Mouse (Mus musculus): ENCODE data around the gene Akr1cl. TPM values are rescaled to one million over a fixed set of nuclear protein-coding genes. Genes with fewer than 3 reads are reported as not detected.
"Not testable (repeated sequence)": the region's sequence is repeated elsewhere in the genome, so short reads cannot be mapped to it uniquely, and the experiment has no call there.

Akr1cl gene
- polyA plus RNA-seq, 1 experiment from 2014 or later = 0.24 TPM

DNA sequence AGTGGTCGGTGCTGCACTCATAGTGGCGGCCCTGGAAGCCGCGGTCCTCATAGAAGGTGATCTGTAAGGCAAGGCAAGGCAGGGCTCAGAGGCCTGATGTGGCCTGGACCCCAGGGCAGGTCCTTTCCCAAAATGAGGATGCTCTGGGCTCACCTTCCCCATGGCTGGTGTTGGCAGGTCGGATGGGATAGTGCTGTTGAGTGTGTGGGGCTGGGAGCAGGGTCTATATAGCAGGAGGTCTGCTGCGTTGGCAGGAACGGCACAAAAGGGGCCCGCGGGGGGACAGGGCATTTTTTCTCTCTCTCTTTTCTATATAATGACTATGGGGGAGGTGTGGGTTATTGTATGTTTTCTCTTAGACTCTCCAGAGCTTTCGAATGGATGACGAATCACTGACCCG lies 18.4 kb upstream of the Akr1cl start, which contains the start of gene Cryge:
Gene Cryge, minus strand, starts transcription at position 198 of the 400 bp plus-strand sequence.
- not testable (repeated sequence) for H3K27ac ChIP-seq (ENCODE audit: low read depth); H3K36me3 ChIP-seq (ENCODE audit: control insufficient read depth, insufficient read depth, low read length); H3K4me2 ChIP-seq (ENCODE audit: low read length); H3K27me3 ChIP-seq (replicated peaks; ENCODE audit: control insufficient read depth, insufficient read depth, low read length); H3K4me3 ChIP-seq (ENCODE audit: low read depth, low read length); ATAC-seq (replicated peaks; ENCODE audit: low FRiP score, low TSS enrichment, low read depth); H3K4me1 ChIP-seq (replicated peaks; ENCODE audit: control insufficient read depth, insufficient read depth, low read length); DNase-seq (ENCODE audit: low spot score); H3K9ac ChIP-seq (ENCODE audit: low read length); H3K9me3 ChIP-seq (ENCODE audit: control insufficient read depth, low read length)
- WGBS = 74% methylated on average over 10 of the region's 12 CpGs

DNA sequence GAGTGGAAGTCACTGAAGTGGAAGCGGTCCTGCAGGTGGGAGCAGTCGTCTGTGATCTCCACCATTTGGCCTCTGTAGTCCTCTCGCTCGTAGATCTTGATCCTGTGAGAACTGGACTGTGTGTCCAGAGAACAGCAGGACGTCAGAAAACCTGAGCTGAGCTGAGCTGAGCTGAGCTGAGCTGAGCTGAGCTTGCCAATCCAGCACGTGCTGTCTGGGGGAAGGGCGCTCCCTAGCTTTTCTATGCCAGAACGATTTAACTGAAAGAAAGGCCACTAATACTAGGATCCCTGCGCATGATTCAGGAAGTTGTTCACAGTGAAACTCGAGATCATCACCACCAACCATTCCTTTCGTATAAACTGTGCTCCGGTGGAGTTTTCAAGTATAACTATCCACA lies 16.2 kb upstream of the Akr1cl start:
- DNase-seq (ENCODE audit: low spot score) (no peak), ATAC-seq (replicated peaks; ENCODE audit: low FRiP score, low TSS enrichment, low read depth) (no peak)
- H3K9me3 ChIP-seq (ENCODE audit: control insufficient read depth, low read length) = 0 out of 2 replicates have a peak, but pooled peaks cover 4% of the 10 kb centered on the region
- no peak overlapping the region for H3K4me2 ChIP-seq (ENCODE audit: low read length)
- no peak overlapping the region for H3K9ac ChIP-seq (ENCODE audit: low read length)
- H3K27me3 ChIP-seq (replicated peaks; ENCODE audit: control insufficient read depth, insufficient read depth, low read length) = no peaks in the 10 kb centered on the region
- H3K27ac ChIP-seq (ENCODE audit: low read depth) = no peak overlapping the region
- WGBS = 57% methylated on average over 12 of the region's 12 CpGs
- no peaks in the 10 kb centered on the region for H3K36me3 ChIP-seq (ENCODE audit: control insufficient read depth, insufficient read depth, low read length)
- no peaks in the 10 kb centered on the region for H3K4me1 ChIP-seq (replicated peaks; ENCODE audit: control insufficient read depth, insufficient read depth, low read length)
- H3K4me3 ChIP-seq (ENCODE audit: low read depth, low read length) = no peak overlapping the region

DNA sequence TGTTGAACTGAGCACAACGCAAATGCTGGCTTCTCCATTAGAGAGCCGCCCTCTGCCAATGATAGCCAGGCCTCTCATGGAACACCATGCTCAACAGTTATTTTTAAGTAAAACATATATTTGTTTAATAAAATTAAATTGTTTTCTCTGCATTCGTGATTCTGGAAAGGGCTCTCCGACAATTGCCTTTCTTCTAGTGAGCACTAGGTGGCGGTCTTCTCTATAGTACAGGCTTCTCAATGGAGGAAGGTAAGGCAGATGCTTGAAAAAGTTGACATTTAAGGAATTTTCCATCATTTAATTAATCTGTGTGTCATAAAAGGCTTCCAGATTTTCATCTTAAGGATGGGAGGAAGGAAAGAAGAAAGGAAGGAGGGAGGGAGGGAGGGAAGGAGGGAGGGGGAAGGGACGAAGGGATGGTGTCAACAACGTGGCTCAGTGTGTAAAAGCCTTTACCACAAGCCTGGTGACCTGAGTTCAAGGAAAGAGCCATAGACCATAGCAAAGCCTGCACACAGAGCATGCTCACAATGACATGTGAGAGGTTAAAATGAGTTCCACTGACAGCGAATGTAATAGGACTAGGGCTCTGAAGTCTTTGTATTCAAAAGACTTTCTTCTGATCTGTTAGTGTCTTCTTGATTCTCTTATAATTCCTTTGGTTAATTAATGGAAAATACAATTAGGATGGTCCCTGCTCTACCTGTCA lies 14.0 kb upstream of the Akr1cl start:
- Histone ChIP-seq H3K27ac (ENCODE audit: low read depth) (no peak overlapping the region), H3K4me1 (replicated peaks; ENCODE audit: control insufficient read depth, insufficient read depth, low read length) (no peaks in the 10 kb centered on the region), H3K4me3 (ENCODE audit: low read depth, low read length) (no peak overlapping the region), H3K27me3 (replicated peaks; ENCODE audit: control insufficient read depth, insufficient read depth, low read length) (no peaks in the 10 kb centered on the region), H3K9ac (ENCODE audit: low read length) (no peak overlapping the region), H3K9me3 (ENCODE audit: control insufficient read depth, low read length) (no peaks in the 10 kb centered on the region), H3K36me3 (ENCODE audit: control insufficient read depth, insufficient read depth, low read length) (no peaks in the 10 kb centered on the region), H3K4me2 (ENCODE audit: low read length) (no peak overlapping the region)
- no peak for DNase-seq (ENCODE audit: low spot score)
- WGBS = 35% methylated on average over 8 of the region's 8 CpGs
- no peak for ATAC-seq (replicated peaks; ENCODE audit: low FRiP score, low TSS enrichment, low read depth)

DNA sequence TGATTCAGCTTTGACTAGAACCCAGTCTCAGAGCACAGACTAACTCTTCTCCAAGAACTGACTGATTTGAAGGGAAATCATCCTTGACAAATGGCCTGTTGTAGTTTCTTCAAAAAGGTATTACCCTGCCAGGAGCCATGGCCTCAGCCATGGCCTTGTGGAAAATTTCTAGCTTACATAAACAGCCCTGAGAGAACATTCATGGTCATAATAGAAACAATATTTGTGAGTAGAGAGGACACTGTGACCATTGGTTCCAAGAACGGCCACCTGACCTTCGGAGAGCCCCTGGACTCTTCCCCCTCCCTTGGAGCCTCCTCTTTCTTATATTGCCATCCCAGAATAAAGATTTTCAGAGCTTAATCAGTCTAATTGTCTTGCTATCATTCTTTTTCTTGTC lies 10.9 kb upstream of the Akr1cl start:
- Histone ChIP-seq H3K36me3 (ENCODE audit: control insufficient read depth, insufficient read depth, low read length) (no peaks in the 10 kb centered on the region), H3K4me1 (replicated peaks; ENCODE audit: control insufficient read depth, insufficient read depth, low read length) (no peaks in the 10 kb centered on the region), H3K9me3 (ENCODE audit: control insufficient read depth, low read length) (no peaks in the 10 kb centered on the region), H3K27me3 (replicated peaks; ENCODE audit: control insufficient read depth, insufficient read depth, low read length) (no peaks in the 10 kb centered on the region), H3K9ac (ENCODE audit: low read length) (no peak overlapping the region), H3K4me2 (ENCODE audit: low read length) (no peak overlapping the region), H3K27ac (ENCODE audit: low read depth) (no peak overlapping the region), H3K4me3 (ENCODE audit: low read depth, low read length) (no peak overlapping the region)
- WGBS = 92% methylated on average over 2 of the region's 2 CpGs
- no peak for ATAC-seq (replicated peaks; ENCODE audit: low FRiP score, low TSS enrichment, low read depth)
- no peak for DNase-seq (ENCODE audit: low spot score)

DNA sequence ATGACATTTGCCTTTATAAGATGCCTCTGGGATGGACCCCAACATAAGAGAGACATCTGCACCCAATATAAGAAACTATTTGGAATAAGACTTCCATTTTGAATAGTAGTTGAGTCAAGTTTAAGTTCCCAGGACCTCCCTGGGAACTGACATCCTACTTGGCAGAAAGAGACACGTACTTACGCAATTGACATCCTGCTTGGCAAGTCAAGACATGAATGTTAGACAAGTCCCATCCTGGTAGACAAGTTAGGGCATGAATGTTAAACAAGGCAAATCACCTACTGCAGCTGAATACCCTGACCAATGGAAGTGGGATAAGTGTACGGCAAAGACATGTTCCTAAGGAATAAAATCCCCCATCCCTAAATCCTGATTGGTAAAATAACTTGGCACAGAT lies 9.3 kb upstream of the Akr1cl start:
- H3K9me3 ChIP-seq (ENCODE audit: control insufficient read depth, low read length) = no peaks in the 10 kb centered on the region
- no peaks in the 10 kb centered on the region for H3K27me3 ChIP-seq (replicated peaks; ENCODE audit: control insufficient read depth, insufficient read depth, low read length)
- WGBS = 96% methylated on average over 3 of the region's 3 CpGs
- H3K4me1 ChIP-seq (replicated peaks; ENCODE audit: control insufficient read depth, insufficient read depth, low read length) = no peaks in the 10 kb centered on the region
- H3K27ac ChIP-seq (ENCODE audit: low read depth) = no peak overlapping the region
- no peak overlapping the region for H3K4me3 ChIP-seq (ENCODE audit: low read depth, low read length)
- H3K36me3 ChIP-seq (ENCODE audit: control insufficient read depth, insufficient read depth, low read length) = no peaks in the 10 kb centered on the region
- DNase-seq (ENCODE audit: low spot score) (no peak), ATAC-seq (replicated peaks; ENCODE audit: low FRiP score, low TSS enrichment, low read depth) (no peak)
- no peak overlapping the region for H3K9ac ChIP-seq (ENCODE audit: low read length)
- H3K4me2 ChIP-seq (ENCODE audit: low read length) = no peak overlapping the region

DNA sequence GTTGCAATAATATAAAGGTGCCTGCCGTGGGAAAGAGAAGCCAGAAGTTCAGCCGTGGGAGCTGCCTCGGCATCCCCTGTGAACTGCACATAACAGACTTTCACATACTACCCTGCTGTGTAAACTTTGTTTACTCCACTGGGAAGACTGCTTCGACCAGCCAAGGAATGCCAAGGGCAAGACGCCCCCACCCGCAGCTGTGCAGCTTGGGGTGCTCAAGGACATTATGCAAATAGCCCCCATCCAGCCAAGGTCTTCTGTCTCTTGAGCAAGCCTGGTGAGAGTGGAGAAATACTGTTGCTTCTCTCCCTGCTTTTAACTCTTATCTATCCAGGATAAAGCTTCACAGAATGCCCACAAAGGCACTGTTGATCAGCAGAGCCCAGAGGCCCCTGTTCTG lies 8.2 kb upstream of the Akr1cl start:
- Histone ChIP-seq H3K4me3 (ENCODE audit: low read depth, low read length) (no peak overlapping the region), H3K4me1 (replicated peaks; ENCODE audit: control insufficient read depth, insufficient read depth, low read length) (no peaks in the 10 kb centered on the region), H3K9me3 (ENCODE audit: control insufficient read depth, low read length) (no peaks in the 10 kb centered on the region), H3K4me2 (ENCODE audit: low read length) (no peak overlapping the region), H3K27me3 (replicated peaks; ENCODE audit: control insufficient read depth, insufficient read depth, low read length) (no peaks in the 10 kb centered on the region), H3K36me3 (ENCODE audit: control insufficient read depth, insufficient read depth, low read length) (no peaks in the 10 kb centered on the region), H3K9ac (ENCODE audit: low read length) (no peak overlapping the region), H3K27ac (ENCODE audit: low read depth) (no peak overlapping the region)
- no peak for ATAC-seq (replicated peaks; ENCODE audit: low FRiP score, low TSS enrichment, low read depth)
- no peak for DNase-seq (ENCODE audit: low spot score)
- WGBS = 53% methylated on average over 6 of the region's 6 CpGs

DNA sequence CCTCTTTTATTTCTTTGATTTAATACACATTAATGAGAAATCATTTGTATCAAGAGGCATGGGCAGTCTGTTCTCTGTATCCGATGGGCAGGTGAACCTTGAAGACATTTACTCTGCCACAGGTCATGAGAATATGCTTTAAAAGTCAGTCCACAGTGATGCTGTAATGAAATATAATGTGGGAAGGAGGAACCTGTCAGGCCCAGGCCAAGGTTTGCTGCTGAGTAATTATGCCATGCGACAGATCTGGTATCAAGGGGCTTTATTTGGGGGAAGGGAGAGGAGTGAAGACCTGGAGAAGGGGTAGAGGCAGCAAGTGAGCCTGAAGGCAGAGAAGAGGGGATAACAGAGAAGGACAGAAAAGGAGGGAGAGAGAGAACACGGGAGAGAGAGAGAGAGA lies 7.1 kb upstream of the Akr1cl start:
- Histone ChIP-seq H3K4me1 (replicated peaks; ENCODE audit: control insufficient read depth, insufficient read depth, low read length) (no peaks in the 10 kb centered on the region), H3K4me3 (ENCODE audit: low read depth, low read length) (no peak overlapping the region), H3K9me3 (ENCODE audit: control insufficient read depth, low read length) (no peaks in the 10 kb centered on the region), H3K27ac (ENCODE audit: low read depth) (no peak overlapping the region), H3K9ac (ENCODE audit: low read length) (no peak overlapping the region), H3K36me3 (ENCODE audit: control insufficient read depth, insufficient read depth, low read length) (no peaks in the 10 kb centered on the region), H3K4me2 (ENCODE audit: low read length) (no peak overlapping the region), H3K27me3 (replicated peaks; ENCODE audit: control insufficient read depth, insufficient read depth, low read length) (no peaks in the 10 kb centered on the region)
- DNase-seq (ENCODE audit: low spot score) (no peak), ATAC-seq (replicated peaks; ENCODE audit: low FRiP score, low TSS enrichment, low read depth) (no peak)
- 70% methylated on average over 3 of the region's 3 CpGs for WGBS

DNA sequence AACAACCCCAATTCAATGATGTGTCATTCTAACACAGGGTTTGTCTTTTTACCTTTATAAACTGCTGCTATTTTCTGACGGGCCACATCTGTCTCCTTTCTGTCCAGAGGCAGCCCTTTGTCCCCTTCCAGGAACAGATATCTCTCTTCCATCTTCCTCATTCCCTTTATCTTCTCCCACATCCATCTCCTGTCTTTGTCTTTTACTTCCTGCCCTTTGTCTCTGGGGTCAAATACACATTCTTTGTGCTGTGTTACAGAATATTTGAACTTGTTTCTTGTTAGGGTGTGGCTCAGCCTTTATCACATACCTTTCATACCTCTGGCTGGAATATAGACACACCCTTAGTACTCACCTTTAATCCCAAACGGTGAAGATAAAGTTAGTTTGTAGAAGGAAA lies 5.0 kb upstream of the Akr1cl start:
- no peak overlapping the region for H3K4me3 ChIP-seq (ENCODE audit: low read depth, low read length)
- DNase-seq (ENCODE audit: low spot score) (no peak), ATAC-seq (replicated peaks; ENCODE audit: low FRiP score, low TSS enrichment, low read depth) (no peak)
- no peaks in the 10 kb centered on the region for H3K27me3 ChIP-seq (replicated peaks; ENCODE audit: control insufficient read depth, insufficient read depth, low read length)
- no peak overlapping the region for H3K27ac ChIP-seq (ENCODE audit: low read depth)
- no peak overlapping the region for H3K4me2 ChIP-seq (ENCODE audit: low read length)
- H3K4me1 ChIP-seq (replicated peaks; ENCODE audit: control insufficient read depth, insufficient read depth, low read length) = no peaks in the 10 kb centered on the region
- H3K9ac ChIP-seq (ENCODE audit: low read length) = no peak overlapping the region
- WGBS = 68% methylated on average over 2 of the region's 2 CpGs
- no peaks in the 10 kb centered on the region for H3K36me3 ChIP-seq (ENCODE audit: control insufficient read depth, insufficient read depth, low read length)
- no peaks in the 10 kb centered on the region for H3K9me3 ChIP-seq (ENCODE audit: control insufficient read depth, low read length)

DNA sequence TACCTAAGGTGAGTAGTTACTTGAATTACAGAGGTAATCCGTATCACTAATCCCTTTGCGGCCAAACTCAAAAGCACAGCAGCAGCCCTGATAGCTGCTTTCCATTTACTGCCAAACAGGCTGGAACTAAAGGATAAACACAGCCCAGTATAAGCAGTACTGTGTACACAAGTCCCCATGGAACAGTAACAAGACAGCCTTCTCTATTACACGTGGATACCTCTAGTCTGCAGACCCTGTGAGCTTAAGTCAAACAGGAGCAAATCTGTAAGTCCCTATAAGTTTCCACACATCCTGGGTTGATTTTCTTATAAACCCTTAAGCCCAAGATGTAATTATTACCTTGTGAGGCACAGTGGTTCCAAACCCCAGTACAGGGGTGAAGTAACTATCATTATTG lies 3.0 kb upstream of the Akr1cl start:
- ATAC-seq (replicated peaks; ENCODE audit: low FRiP score, low TSS enrichment, low read depth) (no peak), DNase-seq (ENCODE audit: low spot score) (no peak)
- 12% methylated on average over 3 of the region's 3 CpGs for WGBS
- Histone ChIP-seq H3K27ac (ENCODE audit: low read depth) (no peak overlapping the region), H3K27me3 (replicated peaks; ENCODE audit: control insufficient read depth, insufficient read depth, low read length) (no peaks in the 10 kb centered on the region), H3K4me1 (replicated peaks; ENCODE audit: control insufficient read depth, insufficient read depth, low read length) (no peaks in the 10 kb centered on the region), H3K4me2 (ENCODE audit: low read length) (no peak overlapping the region), H3K36me3 (ENCODE audit: control insufficient read depth, insufficient read depth, low read length) (no peaks in the 10 kb centered on the region), H3K4me3 (ENCODE audit: low read depth, low read length) (no peak overlapping the region), H3K9ac (ENCODE audit: low read length) (no peak overlapping the region), H3K9me3 (ENCODE audit: control insufficient read depth, low read length) (no peaks in the 10 kb centered on the region)

Data from intestine, embryonic 14.5 days (tissue).